Mouse (Mus musculus) monocyte, adult 2 months (primary cell): Measurements from ENCODE around the gene Rrp7a.

Experiments
- DNase-seq, 2 experiments: peaks; one replicate each; pipeline ENCODE4 v3.0.0; 2022; ENCODE audit warnings: low spot score in 2 of 2, low read depth in 1 of 2

Gene Rrp7a

DNA sequence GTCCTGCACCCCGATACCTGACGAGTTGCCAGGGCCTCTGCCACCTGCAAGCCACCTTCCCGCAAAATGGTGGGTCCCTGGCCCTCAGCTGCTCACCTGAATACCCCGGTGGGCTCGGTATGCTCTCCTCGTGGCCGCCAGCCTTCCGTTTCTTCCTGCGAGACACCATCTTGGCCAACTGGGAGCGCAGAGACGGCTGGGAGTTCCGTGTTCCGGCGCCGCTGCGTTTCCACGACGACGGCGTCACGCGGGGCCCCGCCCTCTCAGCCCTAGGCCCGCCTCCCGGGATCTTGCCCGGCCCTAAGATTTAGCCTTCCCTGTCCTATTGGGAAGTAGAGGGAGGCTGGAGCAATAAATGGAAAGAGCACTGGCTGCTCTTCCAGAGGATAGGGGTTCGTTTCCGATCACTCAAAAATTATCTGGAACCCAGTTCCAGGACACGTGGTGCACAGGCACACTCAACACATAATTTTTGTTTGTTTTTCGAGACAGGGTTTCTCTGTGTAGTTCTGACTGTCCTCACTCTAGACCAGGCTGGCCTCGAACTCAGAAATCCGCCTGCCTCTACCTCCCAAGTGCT is at the start of gene Rrp7a:
Gene Rrp7a (minus strand): TSS at position 236 of the 580 bp plus-strand sequence.
- peak; percentile 55 to 76 for DNase-seq

DNA sequence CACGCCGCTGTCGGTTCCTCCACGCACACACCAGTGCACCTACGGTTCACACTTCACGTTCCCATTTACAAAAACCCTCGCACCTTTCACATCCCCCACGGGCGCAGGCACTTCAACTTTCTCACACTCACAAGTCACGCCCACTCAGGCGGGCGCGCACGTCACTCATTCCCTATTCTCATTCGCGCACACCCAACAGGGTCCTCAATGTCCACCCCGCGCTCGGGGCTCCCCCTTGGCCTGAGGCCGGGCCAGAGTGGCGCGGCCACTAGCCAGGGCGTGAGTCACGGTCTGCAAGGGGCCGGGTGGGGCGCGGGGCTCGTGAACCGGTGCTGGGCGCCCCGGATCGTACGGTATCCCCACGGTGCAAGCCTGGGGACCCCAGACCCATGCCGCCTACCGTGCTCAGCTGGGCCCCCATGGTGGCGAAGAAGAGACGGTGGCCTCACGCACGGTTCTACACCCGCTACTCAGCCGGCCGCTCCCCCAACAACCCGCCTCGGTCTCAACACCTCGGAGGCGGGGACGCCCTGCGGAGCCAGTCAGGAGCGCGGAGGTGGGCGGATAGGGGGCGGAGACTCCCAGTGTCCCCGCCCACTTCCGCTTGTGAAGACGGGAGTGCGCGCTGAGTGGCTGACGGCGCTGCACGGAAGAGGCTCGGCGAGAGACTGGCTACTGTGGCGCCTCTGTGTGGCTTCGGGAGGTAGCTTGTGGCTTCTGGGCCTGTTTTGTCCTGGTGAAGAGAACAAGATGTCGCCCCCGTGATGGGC is 49.3 kb upstream of the Rrp7a start:
- peak; percentile 91 to 95 for DNase-seq

DNA sequence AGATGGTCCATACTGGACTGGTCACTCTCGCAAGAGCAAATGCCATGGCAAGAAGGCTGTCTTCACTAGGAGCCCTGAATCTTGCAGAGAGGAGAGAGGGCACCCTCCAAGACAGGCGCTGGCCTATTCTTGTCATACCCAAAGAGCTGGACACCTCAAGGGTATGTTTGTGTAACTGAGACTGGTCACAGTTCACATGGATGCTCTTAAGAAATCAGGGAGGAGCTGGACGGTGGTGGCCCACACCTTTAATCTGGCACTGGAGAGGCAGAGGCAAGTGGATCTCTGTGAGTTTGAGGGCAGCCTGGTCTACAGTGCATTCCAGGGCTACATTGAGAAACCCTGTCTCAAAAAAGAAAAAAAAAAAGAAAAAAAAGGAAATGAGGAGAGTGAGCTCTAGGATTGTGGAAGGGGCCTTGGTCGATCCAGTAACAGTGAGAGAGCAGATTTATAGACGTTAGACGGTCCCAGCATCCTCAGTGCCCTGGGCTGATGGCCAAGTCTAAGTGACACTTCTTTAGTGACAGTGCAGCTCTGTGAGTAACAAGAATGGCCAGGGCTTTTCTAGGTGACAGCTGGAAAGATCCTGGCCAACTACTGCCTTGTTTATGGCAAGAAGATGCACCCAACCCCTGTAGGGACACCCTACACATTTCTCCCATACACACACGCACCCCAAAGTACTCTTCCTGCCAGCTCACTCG is 48.5 kb upstream of the Rrp7a start:
- no peak for DNase-seq

DNA sequence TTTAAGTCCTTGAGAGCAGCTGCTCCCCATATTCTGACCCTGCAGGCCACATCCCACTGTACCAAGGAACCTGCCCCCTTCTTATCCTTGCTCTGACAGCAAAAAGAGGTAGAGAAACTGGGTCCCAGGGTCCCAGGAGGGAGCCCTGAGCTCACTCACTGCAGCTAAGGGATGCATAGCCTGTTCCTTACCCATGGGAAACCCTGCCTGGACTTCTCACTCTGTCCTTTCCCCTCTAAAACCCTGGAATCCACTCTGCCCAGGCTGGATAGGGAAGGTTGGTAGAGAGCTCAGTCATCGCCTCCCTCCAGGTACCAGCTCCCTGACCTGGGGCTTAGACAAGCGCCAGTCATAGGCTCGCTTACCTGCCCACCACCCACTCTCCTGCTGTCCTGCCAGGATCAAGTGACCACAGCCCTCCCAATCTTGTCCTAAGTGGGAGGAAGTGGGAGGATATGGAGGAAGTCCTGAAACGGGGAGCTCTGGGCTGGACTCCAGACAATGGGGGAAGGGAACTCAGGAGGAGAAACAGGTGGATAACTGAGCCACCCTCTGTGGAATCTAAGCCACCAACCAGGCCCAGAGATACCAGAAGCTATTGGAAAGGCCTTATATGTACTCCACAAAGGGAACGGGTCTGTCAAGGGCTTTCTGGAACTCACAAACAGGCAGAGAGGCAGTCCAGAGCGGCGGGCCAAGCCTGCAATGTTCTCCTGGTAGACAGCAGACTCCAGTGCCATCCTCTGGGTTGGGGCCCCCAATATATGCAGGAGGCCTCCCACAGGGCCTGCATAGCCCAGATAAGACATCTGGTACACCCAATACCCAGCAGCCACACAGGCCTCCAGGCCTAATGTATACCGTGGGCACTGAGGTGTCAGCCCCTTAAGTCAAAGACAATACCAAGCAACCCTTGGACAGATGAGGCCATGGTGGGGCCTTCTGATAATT is 47.4 kb upstream of the Rrp7a start:
- DNase-seq: no peak

DNA sequence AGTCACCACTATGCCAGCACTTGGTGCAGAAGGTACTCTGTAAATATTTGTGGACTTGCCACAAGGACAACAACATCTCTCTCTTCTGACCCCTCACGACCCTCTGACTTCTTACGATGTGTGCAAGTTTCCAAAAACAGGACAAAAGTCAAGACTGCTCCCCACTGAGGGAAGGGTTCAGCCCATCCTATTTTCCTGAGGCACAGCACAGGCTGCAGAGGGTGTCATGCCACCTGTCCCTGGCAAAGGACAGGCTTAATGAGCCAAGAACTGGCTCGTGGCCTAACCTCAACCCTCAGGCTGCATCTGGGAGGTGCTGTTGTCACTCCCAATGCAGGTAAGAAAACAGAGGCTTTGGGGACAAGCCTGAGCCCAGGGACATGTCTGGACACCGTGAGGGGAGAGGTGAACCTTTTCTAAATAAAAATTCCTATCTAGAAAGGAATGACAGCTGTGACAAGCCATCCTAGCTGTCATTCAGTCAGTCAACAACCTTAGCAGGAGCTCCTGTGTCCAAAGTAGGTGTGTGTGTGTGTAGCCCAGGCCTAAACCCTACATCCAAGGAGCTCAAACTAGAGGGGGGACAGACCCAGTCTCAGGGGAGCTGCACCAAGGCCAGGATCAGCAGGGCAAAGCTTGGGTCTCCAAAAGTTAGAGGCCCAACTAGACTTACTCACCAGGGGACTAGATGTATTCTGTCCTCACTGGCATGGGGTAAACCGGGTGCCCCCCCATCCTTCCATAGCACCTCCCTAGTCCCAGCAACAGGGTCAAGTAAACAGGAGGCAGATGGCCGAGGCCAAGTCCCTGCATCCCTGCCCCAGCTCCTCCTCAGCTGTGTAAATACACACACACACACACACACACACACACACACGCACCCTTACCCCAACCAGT is 46.5 kb upstream of the Rrp7a start:
- DNase-seq: no peak

DNA sequence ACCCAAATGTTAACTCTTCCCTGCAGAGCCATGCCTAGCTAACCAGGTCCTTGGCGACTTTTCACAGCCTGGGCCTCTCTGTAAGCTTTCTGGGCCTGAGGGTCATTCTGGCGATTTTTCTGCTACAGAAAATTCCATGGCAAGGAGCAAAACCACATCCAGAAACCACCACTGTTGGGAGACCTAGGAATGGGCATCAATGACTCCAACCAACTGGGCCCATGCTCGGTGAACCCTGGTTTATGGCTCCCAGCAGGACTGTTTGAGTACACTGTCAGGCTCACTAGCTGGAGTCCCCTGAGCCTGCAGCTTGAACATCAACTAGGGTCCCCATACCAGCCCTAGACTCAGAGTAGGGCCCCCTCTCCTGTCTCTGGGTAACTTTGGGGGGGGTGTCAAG is 45.7 kb upstream of the Rrp7a start:
- no peak for DNase-seq

DNA sequence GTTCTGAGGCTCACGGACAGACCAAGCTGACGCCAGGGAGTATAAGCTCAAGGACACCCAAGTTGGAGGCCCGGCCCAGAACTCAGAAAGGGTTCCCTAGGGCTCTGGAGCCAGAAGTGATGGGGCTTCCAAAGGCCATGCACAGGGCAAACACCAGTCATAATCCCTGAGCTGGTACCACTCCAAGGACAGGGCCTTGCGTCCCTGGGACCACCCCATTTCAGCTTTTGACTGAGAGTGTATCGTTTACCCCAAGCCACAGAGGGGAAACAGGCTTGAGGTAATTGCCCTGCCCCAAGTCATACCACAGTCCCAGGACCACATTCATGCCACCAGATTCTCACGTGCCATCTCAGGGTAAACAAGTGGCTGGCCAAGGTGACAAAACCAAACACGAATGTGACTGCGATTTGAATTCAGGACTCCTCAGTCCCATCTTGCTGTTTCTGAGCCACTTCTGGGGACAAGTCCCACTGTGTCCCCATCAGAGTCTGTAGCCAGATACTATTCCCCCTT is 45.0 kb upstream of the Rrp7a start:
- DNase-seq: no peak

DNA sequence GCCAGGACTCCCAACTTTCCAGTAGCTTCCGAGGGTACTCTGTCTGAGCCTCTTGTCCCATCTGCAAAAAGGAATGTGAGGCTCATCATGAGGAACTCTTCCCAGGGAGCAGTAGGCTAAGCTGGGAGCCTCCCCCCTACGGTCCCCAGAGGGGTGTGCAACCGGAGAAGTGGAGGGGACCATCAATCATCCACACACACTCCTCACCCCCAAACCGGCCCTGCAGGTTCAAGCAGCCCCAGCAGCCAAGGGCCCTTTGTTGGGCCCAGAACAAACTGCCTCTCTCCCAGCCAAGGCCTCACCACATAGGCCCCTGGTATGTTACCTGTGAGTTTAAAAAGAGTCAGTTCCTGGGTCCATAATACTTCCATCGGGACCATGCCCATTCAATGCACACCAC is 44.5 kb upstream of the Rrp7a start:
- DNase-seq: no peak

DNA sequence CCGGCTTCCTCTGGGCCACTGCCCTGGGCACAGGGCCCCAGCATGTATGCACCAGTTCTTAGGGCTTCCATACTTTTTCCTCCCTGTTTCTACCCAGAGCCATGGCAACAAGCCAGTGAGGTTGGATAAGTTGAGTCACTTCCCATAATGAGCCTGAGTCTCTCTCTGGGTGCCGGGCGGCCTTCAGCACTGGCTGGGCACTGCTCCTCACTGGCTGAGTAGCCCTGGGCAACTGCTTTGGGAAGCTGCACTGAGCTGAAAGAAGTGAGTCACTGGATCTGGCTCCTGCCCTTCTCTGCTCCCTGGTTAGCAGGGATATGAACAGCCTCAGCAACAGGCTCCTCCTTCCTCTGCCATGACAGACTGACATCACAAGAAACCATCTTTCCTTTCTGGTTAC is 44.0 kb upstream of the Rrp7a start:
- DNase-seq: no peak

DNA sequence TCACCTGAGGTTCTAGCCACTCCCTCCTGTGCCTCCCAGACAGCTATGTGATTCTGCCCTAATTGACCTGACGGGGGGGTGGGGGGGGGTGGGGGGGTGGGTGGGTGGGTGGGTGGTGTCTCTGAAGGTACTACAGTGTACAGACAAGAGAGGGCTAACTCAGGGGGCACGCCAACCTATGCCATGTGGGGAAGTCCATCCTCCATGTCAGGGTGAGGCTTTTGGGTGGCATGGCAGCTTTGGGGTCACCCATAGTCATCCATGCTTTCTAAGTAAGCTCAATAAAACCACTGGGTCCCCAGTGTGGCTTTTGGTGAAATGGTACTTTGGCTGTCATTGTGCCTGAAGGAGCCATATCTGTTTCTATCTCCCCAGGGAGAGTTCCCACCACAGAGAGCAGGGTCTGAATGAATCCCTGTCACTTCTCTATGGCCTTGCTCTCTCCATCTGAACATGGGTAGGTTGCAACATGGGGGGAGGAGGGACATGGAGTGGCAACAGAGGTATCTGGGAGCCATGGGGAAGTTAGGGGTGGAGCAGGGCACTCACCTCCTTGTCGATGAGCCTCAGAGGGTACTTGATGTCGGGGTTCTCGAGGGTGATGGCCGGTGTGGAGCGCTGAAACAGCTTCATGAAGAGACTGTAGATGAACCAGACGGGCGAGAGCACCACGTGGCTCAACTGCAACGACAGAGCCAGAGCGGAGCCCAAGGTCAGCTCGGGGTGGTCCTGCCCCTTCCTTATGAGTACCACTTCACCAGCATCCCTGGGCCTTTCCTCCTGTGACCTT is 43.1 kb upstream of the Rrp7a start:
- no peak for DNase-seq

DNA sequence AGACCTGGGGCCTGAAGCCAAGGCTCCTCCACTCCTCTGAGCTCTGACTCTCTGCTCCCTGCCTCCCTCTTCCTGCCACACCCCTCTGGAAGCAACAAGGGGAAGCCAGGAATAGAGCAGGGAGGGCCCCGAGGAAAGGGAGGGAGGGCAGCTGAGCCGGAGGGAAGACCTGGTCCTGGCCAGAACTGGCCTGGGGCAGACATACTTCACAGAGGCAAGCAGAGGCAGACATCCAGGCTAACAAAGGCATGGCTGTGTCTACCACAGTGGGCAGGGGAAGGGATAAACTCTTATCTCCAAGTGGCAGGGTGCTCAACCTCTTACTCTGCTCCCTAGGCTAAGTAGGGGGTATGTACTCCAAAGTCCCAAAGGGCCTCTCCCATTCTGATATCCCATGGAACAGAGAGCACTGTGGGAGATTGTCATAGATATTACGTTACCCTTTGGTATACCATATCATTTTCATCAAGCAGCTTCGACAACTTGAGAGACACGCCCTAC is 42.4 kb upstream of the Rrp7a start:
- DNase-seq: no peak

DNA sequence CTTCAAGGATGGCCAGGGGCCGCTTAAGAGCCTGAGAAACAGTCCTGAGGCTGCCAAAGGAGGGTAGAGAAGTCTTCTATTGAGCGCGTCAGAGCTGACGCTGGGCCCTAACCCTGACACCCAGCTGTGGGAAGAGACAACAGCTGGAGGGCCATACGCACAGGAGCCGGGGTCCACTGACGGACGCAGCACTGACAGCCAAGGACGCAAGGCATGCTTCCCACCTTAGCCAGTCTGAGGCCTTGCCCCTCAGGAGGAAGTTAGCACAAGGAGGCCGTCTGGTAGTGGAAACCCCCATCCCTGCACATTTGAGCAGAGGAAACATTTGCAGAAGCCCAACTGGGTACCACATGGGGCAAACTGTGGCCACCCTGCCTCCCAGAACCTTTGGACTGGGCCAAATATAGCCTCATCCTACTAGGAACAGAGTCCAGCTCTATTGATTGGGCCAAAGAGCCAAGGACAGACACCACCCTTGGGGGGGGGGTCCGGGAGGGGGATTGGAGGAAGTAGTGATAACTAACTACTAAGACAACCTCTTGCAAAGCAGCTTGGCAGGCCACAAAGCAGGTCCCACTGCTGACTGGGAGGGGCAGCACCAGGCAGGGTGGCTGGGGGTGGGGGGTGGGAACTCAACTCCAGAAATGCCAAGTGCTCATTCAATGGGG is 40.4 kb upstream of the Rrp7a start:
- DNase-seq: no peak

DNA sequence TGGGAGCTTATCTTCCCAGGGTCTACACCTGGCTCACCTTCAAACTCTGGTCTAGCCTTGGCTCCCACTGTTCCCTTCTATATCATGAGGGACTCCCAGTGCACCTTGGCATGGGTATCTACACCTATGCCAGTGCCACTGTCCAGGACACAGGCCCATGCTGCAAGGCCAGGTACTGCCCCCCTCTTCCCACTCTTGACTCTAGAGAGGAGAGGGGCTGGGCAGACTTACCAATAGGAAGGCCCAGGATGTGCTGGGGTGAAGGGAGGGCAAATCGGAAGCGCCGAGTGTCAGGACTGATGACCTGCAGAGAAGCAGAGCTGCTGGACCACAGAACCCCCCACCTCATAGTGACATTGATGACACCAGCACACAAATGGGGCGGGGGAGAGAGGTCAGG is 39.4 kb upstream of the Rrp7a start:
- no peak for DNase-seq

DNA sequence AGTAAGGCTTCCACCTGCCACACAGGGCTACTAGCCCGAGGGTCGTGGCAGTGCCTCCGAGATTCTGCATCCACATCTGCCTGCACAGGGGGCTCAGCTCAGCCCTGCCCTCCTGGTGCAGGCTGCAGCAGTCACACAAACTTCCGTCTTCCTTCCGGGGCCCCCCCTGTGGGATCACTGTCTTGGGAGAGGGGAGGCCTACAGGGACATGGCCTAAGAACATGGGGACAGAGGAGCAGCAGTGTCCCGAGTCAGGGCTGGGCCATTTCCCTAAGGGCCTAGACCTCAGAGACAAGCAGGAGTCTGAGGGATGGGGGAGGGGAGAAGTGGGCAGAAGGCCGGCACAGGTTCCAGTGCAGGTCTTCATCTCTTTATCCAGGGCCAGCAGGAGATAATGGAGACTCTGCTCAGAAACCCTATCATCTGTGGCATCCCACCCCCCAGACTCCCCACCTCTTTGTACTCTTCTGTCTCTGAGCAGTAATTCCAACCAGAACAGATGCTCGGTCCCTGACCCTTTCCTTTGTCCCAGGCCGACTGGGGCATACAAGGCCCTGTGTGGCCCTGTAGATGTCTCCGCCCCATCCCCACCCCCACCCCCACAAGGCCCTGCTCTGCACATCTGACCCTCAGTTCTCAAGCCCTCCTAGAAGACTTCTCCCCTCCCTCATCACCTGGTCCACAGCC is 38.6 kb upstream of the Rrp7a start:
- no peak for DNase-seq

DNA sequence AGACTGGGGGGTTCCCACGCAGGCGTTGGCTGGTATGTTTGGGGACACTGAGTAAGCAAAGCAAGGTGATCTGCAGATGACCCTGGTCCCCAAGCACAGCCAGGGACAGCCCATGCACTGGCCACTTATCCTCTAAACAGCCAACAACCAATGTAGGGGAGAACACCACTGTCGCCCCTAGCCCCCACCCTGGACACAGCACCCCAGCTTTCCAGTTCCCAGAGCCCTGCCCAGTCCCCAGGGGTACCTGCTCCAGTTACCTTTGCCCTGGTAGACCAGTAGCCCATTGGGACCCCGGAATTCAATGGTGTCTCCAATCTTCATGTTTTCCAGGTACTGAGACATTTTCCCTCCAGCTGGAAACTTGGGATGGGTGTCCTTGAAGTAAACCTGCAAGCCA is 38.0 kb upstream of the Rrp7a start:
- no peak for DNase-seq

DNA sequence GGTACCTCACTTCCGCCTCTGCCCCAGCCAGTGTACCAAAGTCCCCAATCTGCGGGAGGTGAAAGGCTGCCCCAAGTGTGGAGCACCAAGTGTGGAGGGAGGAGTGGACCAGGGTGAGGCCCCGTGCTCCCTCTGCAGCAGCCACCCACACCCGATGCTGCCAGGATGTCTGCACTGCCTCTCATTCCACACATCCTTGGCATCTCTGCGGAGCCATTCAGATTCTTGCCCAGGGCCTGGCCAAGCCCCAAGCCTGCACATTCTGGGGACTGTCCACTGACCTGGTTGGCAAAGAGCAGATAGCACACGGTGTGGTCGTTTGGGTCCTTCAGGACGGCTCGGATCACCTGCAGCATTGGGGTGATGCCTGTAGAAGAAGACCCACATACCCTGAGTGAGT is 37.2 kb upstream of the Rrp7a start:
- DNase-seq: no peak

DNA sequence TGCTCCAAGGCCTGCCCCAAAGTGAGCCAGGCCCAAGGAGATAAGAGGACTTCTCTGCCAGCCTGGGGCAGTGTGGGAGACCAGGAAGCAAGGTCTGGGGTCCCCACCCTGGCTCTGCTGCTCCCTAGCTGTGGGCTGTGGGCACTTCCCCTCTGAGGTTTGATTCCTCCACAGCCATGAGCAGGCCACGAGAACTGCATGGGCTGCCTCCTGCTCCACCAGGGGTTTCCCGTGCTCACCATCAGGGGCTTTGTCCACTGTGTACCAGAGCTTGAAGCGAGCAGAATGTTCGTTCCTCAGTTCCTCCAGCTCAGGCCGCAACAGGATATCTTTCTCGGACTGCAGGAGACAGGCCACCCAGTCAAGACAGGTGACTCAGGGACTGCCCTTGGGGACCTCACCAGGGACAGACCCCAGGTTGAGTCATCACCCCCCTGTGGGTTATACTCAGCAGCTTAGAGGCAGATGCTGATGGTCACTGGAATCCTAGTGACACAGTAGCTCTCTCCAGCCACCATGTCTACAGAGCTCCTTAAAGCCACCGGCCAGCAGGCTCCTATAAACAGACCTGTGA is 36.1 kb upstream of the Rrp7a start:
- DNase-seq: no peak

DNA sequence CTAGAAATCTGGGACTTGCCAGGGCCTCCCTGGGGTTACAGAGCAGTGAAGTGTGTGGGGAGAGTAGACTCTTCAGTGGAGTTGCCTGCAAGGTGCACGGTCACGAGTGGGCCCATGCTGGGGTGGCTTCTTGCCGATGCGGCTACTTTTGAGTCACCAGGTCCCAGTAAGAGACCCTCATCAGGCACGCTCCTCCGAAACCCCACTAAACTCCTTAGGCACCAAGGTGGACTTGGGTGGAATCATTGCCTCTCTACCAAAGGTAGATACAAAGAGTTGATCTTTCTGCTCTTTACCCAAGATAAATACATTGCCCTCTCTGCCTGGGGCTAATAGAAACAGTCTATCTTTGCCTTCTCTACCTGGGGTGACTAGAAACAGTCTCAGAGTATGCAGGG is 35.1 kb upstream of the Rrp7a start:
- DNase-seq: no peak
